Mouse (Mus musculus) thymus, postnatal 14 days (tissue): ENCODE results near the gene Mum1.
A peak's percentile ranks its signal among the peaks of the same experiment; 100 is the strongest.

ENCODE experiments used
- DNase-seq: peaks from one replicate; pipeline ENCODE4 v3.0.0; 2021

The Mum1 gene

DNA sequence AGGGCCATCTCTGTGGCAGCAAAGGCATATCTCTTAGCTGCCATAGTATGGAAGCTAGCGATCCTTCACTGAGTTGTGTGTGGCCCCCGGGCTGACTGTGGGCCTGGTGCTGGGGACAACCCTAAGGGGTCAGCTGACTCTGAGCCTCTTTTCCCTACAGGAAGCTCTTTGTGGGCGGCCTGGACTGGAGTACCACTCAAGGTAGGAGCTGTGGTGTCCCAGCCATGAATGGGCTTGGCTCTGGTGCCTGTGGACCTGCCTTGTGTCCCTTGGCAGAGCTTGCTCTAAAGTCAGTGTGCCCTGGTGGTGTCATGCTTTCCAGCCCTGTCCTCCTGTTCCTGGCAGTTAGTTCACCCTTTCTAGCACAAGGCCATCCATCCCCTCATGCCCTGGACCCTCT, 47.6 kb downstream of the Mum1 start:
- DNase-seq: no peak

DNA sequence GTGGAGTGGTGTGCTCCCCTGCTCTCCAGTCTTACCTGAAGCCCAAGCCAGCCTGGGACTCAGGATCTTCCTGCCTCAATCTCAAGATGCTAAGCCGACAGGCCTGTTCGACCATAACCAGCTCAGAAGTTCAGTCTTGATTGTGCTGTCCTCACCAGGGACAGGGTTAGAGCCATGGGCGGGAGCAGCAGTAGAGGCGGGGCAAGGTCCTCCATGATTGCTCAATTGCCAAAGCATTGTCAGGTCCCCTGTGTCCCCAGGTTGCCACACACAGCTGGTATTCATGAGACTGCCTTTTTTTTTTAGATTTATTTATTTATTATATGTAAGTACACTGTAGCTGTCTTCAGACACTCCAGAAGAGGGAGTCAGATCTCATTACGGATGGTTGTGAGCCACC, 50.0 kb downstream of the Mum1 start:
- DNase-seq: no peak

DNA sequence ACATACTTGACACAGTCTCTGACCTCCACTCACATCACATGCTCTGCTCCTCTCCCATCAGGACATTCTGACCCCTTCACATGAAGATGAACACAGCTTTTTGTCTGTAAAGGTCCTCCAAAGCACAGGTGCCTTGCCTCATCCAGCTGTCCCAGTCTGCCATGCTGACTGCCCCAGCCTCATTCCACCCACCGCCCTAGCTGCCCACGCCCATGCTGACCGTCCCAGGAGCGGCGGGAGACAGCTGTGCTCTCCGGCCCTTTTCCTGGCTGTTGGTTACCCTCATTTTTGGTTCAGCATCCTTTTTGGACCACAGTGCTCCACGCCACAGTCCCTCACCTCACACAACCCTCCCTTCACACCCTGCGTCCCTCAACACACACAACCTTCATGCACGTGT, 52.2 kb downstream of the Mum1 start:
- DNase-seq: no peak

DNA sequence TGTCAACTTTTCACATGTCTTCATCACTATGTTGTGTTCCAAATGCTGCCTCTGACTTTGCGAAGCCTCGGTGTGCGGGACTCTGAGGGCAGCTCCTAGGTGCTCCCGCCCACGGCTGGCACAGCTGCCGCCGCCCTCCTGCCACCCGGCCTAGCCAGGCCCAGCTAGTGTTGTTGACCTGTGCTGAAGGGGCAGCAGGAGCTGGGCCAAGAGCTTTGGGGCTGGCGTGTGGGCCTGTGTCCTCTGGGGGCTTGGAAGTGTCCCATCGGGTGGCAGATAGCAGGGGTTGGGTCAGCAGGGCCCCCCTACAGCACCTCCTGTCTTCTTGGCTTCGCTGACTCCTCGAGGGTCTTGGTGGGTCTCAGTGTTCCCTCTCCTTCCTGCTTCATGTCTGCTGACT, 53.0 kb downstream of the Mum1 start:
- DNase-seq: no peak

DNA sequence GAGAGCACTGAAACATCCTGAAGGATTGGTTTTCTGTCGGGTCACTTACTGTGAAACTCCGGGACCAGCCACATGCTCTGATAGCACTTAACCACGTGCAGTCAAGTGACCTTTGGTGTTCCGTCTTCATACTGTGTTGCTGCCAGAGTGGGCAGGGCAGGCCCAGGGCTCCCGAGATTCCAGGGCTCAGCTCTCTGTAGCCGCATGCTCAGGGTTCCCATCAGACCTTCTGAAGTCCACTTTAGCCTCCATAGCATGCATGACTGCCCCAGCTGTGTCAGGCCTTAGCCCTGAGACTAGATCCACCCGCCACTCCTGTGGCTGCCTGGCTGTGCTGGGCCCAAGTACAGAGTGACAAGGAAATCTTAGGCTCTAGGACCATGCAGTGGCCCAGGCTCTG, 55.1 kb downstream of the Mum1 start:
- DNase-seq: no peak

DNA sequence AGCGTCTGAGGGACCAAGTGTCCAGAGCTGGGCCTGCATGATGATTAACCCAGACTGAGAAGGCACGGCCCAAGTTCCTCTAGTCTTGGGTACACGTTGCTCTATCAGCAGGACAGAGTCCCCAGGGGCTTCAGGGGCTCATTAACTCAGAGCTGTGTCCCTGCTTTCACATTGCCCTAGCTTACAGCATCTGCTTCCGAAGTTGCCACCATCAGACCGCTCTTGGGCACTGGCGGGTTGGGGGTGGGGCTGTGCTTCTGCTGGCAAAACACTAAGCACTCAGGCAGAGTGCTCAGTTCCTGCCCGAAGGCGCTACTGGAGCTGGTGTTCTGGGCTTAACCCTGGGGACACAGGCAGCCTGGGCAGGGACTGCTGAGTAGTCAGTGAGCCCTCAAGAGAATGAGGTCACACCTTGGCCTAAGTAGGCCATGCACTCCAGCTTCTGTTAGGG, 55.7 kb downstream of the Mum1 start:
- DNase-seq: no peak

DNA sequence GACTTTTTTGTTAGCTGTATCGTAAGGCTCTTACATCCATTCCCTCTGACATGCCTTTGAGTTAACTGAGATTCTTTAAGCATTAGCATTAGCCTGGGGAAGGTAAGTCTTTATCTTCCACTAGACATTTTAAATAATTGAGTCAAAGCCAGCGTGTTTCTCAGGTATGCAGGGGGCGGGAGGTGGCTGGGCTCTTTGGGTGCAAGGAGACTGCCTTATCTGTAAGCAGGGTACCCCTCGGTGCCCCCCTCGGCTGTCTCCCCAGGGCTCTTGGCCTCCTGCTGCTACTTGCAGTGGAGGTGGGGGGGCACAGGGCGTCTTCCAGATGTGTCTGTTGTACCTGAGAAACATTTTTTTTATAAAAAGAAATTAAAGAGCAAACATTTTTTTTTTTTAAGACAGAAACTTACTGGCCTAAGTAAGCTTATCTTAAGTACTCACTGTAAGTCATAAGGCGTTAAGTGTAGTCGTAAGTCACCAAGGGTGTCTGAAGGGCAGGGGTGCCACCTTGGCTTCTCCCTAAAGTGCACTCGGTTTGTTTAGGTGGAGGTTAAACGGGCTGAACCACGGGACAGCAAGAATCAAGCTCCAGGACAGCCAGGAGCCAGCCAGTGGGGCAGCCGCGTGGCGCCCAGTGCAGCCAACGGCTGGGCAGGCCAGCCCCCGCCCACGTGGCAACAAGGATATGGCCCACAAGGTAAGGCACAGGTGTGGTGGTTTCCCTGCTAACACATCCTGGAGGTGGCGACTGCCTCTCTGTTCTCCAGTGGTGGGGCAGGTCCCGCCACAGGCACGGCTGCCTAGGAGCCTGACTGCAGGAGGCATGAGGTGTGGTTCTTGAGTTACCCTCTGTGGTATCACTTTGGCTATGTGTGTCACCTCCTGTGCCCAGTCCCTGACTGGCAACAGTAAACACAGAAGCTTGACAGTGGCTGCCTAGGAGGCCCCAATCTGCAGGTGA, 56.5 kb downstream of the Mum1 start:
- no peak for DNase-seq

DNA sequence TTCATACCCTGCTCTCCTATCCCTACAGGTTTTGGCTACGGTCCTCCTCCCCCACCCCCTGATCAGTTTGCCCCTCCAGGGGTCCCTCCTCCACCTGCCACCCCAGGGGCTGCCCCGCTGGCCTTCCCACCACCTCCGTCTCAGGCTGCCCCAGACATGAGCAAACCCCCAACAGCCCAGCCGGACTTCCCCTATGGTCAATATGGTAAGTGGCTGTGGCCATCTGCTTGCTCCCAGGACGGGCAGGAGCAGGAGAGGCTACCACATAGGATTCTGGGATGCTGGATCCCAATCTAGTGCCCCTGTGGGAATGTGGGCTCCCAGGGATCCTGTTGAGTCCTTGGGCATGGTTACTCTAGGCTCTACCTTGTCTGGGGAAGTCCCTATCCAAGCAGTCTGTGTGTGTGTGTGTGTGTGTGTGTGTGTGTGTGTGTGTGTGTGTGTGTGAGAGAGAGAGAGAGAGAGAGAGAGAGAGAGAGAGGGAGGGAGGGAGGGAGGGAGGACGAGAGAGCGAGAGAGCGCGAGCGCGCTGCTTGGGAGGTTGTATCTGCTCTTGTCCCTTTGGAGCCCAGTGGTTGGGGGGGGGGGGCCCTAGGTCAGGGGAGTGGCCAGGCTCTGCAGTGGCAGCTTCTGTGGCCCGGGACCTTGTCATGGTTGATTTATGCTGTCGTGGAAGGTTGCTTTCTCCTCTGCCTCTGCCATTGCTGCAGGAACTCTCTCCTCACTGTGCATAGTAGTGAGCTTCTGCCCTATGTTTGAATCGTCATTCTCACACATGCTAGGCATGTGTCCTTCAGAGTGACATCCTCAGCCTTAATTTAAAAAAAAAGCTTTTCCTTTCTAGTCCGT, 59.2 kb downstream of the Mum1 start:
- no peak for DNase-seq

DNA sequence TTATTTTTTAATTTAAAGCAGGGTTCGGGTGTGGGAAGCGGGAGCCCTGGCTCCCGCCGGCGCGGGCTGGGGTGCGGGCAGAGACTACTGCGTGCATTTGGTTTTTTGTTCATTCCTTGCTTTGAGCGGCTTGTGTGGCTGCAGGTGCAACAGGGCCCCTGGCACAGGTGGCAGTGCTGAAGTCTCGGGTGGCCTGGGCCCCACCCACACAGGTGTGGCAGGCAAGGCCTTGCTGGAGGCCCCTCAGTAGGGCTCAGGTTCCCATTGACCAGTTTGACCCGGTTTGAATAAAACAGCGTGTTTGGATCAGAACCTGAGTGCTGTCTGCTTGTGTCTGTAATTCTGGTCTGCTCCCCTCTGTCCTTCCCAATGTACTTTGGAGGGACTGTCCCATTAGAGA, 61.9 kb downstream of the Mum1 start:
- no peak for DNase-seq

DNA sequence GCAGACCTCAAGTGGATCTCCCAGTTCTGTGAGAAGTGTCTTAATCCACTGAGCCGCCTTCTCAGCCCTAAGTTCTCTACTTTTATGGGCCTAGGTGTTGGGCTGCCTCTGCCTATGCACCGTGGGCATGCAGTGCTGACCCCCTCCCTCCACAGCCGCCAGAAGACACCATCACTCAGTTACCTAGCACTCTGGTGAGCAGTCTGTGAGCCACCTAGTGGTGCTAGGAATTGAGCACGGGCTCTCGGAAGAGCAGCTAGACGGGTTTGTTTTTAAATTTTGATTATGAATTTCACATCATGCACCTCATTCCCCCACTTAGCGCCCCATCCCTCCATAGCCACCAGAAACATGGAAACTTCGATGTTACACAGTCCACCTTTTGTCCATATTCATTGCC, 62.4 kb downstream of the Mum1 start:
- no peak for DNase-seq

DNA sequence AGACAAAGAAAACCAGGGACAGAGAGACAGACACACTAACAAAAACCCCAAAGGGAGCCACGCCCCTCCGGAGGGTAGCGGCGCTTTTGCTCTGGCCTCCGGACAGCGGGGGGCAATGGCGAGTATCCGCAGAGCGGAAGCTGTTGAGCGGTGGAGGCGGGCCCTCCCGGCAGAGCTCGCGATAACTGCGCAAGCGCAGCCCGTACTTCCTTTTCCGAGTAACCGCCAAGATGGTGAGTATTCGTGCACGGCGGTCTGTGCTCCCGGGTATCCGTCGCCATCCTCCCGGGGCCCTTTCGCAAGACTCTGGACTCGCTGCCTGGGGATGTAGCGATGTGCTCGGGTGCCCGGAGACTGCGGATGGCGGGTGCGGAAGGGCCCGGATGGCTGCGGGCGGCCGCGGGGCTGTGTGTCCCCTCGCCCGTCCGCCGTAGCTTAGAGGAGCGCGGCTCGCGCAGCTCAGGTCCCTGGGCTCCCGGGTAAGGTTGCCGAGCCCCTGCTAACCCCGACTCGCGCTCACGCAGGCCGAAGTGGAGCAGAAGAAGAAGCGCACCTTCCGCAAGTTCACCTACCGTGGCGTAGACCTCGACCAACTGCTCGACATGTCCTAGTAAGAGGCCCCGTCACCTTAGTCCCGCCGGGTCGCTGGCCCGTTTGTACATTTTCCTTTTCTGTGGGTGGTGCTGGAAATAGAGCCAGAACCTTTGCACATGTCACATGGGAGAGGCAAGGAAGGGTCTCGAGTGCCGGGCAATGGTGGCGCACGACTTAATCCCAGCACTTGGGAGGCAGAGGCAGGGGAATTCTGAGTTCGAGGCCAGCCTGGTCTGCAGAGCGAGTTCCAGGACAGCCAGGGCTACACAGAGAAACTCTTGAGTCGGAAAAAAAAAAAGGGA, 66.3 kb downstream of the Mum1 start, which contains the start of gene Rps15:
Gene Rps15, plus strand, starts transcription at position 203 of the 896 bp plus-strand sequence.
- DNase-seq: peak; percentile 96

DNA sequence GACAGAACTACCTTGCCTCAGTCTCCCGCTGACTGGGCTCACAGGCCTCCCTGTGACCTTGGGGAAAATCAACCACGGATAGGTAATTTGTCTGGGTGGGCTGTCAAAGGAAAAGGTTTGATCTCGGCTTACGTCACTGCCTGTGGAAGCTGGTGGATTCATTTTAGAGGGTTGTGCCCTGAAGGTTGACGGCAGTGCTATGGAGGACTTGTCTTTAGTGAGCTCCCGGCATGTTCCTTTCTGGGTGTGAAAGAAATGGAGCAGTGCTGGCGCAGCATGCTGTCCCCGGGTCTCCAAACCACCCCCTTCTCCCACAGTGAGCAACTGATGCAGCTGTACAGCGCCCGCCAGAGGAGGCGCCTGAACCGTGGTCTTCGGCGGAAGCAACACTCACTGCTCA, 67.1 kb downstream of the Mum1 start:
- DNase-seq: no peak
